Mouse (Mus musculus) lung, adult 2 months (tissue): Measurements from ENCODE around the gene Zbed5.

Experiments
- CTCF ChIP-seq: fragments of 200-500 bp; IDR thresholded peaks from 2 replicates; pipeline ENCODE4 v1.5.1; 2011; ENCODE audit warnings: mild to moderate bottlenecking, low read length, control low read depth; ENCODE audit not compliant: insufficient read depth
- POLR2A ChIP-seq: fragments of 200-500 bp; IDR thresholded peaks from 2 replicates; pipeline ENCODE4 v1.6.1; 2011; ENCODE audit warnings: low read depth, mild to moderate bottlenecking, control low read depth, low read length, borderline replicate concordance; ENCODE audit errors: extremely low read depth

- no peak for TF ChIP-seq CTCF
- TF ChIP-seq POLR2A, result no peak
These were observed 14.1 kb downstream of the Zbed5 start for GRCm38 (mm10) chr5:129909591-129909990.
